Mouse (Mus musculus): ENCODE results near the gene Lrrk1.

- TF ChIP-seq GATA1 (IDR thresholded peaks at IDR 0.05; ENCODE audit: borderline replicate concordance, low read length) (no peak), FLI1 (IDR thresholded peaks at IDR 0.05; ENCODE audit: low read length) (no peak; the same call in 1 of the 2 replicates)
These were observed 209.0 kb downstream of the Lrrk1 start for GRCm38 (mm10) chr7:66179120-66179581.

All from megakaryocyte, embryonic 14.5 days (primary cell).